Mouse (Mus musculus) CD4-positive naive resting alpha-beta T cell, adult 57 days (primary cell): ENCODE results near the gene Htr1d. TPM values are rescaled to one million over a fixed set of nuclear protein-coding genes. Genes with fewer than 3 reads are reported as not detected.

Experiments used
- total RNA-seq: library from RNA; stranded (reverse); gene quantifications from one replicate; pipeline ENCODE4 v1.2.4, GENCODE M21; 2023

The Htr1d gene
- total RNA-seq = not detected

GRCm38 (mm10) chr4:136423224-136423623 is at the start of gene Htr1d:
Gene Htr1d, plus strand, starts transcription at chr4:136423524.

DNA sequence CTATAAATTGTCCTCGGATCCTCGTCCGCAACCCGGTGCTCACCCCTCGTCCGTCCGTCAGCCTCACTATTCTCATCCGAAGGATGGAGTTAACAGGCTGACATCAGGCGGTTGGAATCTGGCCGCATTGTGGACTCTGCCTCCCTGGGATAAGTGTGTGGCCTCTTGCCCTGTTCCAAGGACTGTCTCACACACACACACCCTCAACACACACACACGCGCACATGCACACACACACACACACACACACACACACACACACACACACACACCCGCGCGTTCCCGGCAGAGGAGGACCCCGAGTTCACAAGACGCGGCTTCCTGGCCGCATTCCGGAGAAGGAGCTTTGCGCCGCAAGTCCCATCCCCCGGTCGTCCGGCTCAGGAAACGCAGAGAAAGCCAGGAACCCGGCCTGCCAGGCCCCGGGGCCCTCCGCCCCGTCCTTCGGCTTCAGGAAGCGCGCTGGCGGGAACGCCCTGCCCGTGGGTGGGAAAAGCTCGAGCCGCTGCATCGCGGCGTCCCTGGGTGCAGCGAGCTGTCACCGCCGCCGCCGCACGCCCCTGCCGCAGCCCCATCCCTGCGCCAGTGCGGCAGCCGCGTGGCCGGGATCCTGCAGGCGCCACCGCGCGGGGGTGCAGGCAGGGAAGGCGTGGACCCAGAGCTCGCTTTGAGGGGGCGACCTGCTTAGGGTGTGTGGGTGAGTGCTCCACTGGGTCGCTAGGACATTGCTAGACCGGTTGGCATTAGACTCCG is 38.9 kb downstream of the Htr1d start, which contains the start of gene 6030445D17Rik:
TSS of gene 6030445D17Rik (plus strand) at position 165 of the 753 bp plus-strand sequence.

GRCm38 (mm10) chr4:136469371-136469903 is 46.1 kb downstream of the Htr1d start, which contains the start of gene Luzp1:
Gene Luzp1, plus strand, starts transcription at chr4:136469761.

Other genes with a start within 250 kb of the Htr1d start
- gene Asap3, start 217.2 kb upstream of the Htr1d start, total RNA-seq = 0.21 TPM
- gene Tcea3, start 175.8 kb upstream of the Htr1d start, total RNA-seq = 0.62 TPM
- 10.2 TPM for gene Zfp46, start 138.8 kb upstream of the Htr1d start, total RNA-seq
- 122 TPM for gene Hnrnpr, start 112.6 kb upstream of the Htr1d start, total RNA-seq
- not detected for gene 6030445D17Rik, start 38.7 kb downstream of the Htr1d start, total RNA-seq
- gene Luzp1, start 46.2 kb downstream of the Htr1d start, total RNA-seq = 1.3 TPM
- gene Kdm1a, start 179.2 kb downstream of the Htr1d start, total RNA-seq = 62.0 TPM
- gene Tex46, start 186.9 kb downstream of the Htr1d start, total RNA-seq = not detected
- gene Lactbl1, start 199.1 kb downstream of the Htr1d start, total RNA-seq = 0.18 TPM